Mouse (Mus musculus): Measurements from ENCODE around the gene Fgf18. TPM values are rescaled to one million over a fixed set of nuclear protein-coding genes. Genes with fewer than 3 reads are reported as not detected.

Fgf18 gene
- polyA plus RNA-seq, 1 experiment from 2014 or later = 5.2 TPM

- H3K36me3 ChIP-seq (ENCODE audit: control insufficient read depth, insufficient read depth, low read length) = no peaks in the 10 kb centered on the region
- H3K27me3 ChIP-seq (ENCODE audit: control insufficient read depth, insufficient read depth, low read length) = no peaks in the 10 kb centered on the region
- no peak overlapping the region for H3K9ac ChIP-seq (ENCODE audit: low read length)
- ATAC-seq (ENCODE audit: low FRiP score) (no peak), DNase-seq (ENCODE audit: low spot score, missing footprints) (no peak)
- no peaks in the 10 kb centered on the region for H3K9me3 ChIP-seq (ENCODE audit: control insufficient read depth, low read length)
- WGBS = 47% methylated on average over 1 of the region's 1 CpGs
- H3K4me1 ChIP-seq (ENCODE audit: control insufficient read depth, insufficient read depth, low read length) = no peaks in the 10 kb centered on the region
- no peak overlapping the region for H3K4me2 ChIP-seq
- no peak overlapping the region for H3K4me3 ChIP-seq (ENCODE audit: low read depth, low read length)
- no peak overlapping the region for H3K27ac ChIP-seq (ENCODE audit: low read depth, low read length)
These were observed 59.0 kb downstream of the Fgf18 start for GRCm38 (mm10) chr11:33088181-33088580.

GRCm38 (mm10) chr11:33086046-33086445, 61.2 kb downstream of the Fgf18 start:
- Histone ChIP-seq H3K9me3 (ENCODE audit: control insufficient read depth, low read length) (no peaks in the 10 kb centered on the region), H3K4me2 (no peak overlapping the region), H3K4me1 (ENCODE audit: control insufficient read depth, insufficient read depth, low read length) (no peaks in the 10 kb centered on the region), H3K4me3 (ENCODE audit: low read depth, low read length) (no peak overlapping the region), H3K27me3 (ENCODE audit: control insufficient read depth, insufficient read depth, low read length) (no peaks in the 10 kb centered on the region), H3K9ac (ENCODE audit: low read length) (no peak overlapping the region), H3K36me3 (ENCODE audit: control insufficient read depth, insufficient read depth, low read length) (no peaks in the 10 kb centered on the region), H3K27ac (ENCODE audit: low read depth, low read length) (no peak overlapping the region)
- ATAC-seq (ENCODE audit: low FRiP score) (no peak), DNase-seq (ENCODE audit: low spot score, missing footprints) (no peak)
- 83% methylated on average over 1 of the region's 1 CpGs for WGBS

GRCm38 (mm10) chr11:33085514-33085913, 61.7 kb downstream of the Fgf18 start:
- Histone ChIP-seq H3K27me3 (ENCODE audit: control insufficient read depth, insufficient read depth, low read length) (no peaks in the 10 kb centered on the region), H3K4me3 (ENCODE audit: low read depth, low read length) (no peak overlapping the region), H3K4me1 (ENCODE audit: control insufficient read depth, insufficient read depth, low read length) (no peaks in the 10 kb centered on the region), H3K9ac (ENCODE audit: low read length) (no peak overlapping the region), H3K4me2 (no peak overlapping the region), H3K9me3 (ENCODE audit: control insufficient read depth, low read length) (no peaks in the 10 kb centered on the region), H3K27ac (ENCODE audit: low read depth, low read length) (no peak overlapping the region), H3K36me3 (ENCODE audit: control insufficient read depth, insufficient read depth, low read length) (no peaks in the 10 kb centered on the region)
- DNase-seq (ENCODE audit: low spot score, missing footprints) (no peak), ATAC-seq (ENCODE audit: low FRiP score) (no peak)
- 84% methylated on average over 4 of the region's 4 CpGs for WGBS

GRCm38 (mm10) chr11:33085054-33085453, 62.1 kb downstream of the Fgf18 start:
- ATAC-seq (ENCODE audit: low FRiP score) (no peak), DNase-seq (ENCODE audit: low spot score, missing footprints) (peak; percentile 78)
- H3K4me1 ChIP-seq (ENCODE audit: control insufficient read depth, insufficient read depth, low read length) = no peaks in the 10 kb centered on the region
- WGBS = 95% methylated on average over 3 of the region's 3 CpGs
- H3K4me3 ChIP-seq (ENCODE audit: low read depth, low read length) = no peak overlapping the region
- H3K9ac ChIP-seq (ENCODE audit: low read length) = no peak overlapping the region
- H3K4me2 ChIP-seq = no peak overlapping the region
- no peaks in the 10 kb centered on the region for H3K9me3 ChIP-seq (ENCODE audit: control insufficient read depth, low read length)
- H3K36me3 ChIP-seq (ENCODE audit: control insufficient read depth, insufficient read depth, low read length) = no peaks in the 10 kb centered on the region
- no peaks in the 10 kb centered on the region for H3K27me3 ChIP-seq (ENCODE audit: control insufficient read depth, insufficient read depth, low read length)
- H3K27ac ChIP-seq (ENCODE audit: low read depth, low read length) = no peak overlapping the region

GRCm38 (mm10) chr11:33084041-33084440, 63.2 kb downstream of the Fgf18 start:
- Histone ChIP-seq H3K27me3 (ENCODE audit: control insufficient read depth, insufficient read depth, low read length) (no peaks in the 10 kb centered on the region), H3K4me2 (no peak overlapping the region), H3K27ac (ENCODE audit: low read depth, low read length) (no peak overlapping the region), H3K9me3 (ENCODE audit: control insufficient read depth, low read length) (no peaks in the 10 kb centered on the region), H3K4me1 (ENCODE audit: control insufficient read depth, insufficient read depth, low read length) (no peaks in the 10 kb centered on the region), H3K4me3 (ENCODE audit: low read depth, low read length) (no peak overlapping the region), H3K9ac (ENCODE audit: low read length) (no peak overlapping the region), H3K36me3 (ENCODE audit: control insufficient read depth, insufficient read depth, low read length) (no peaks in the 10 kb centered on the region)
- 95% methylated on average over 2 of the region's 2 CpGs for WGBS
- ATAC-seq (ENCODE audit: low FRiP score) (no peak), DNase-seq (ENCODE audit: low spot score, missing footprints) (peak; percentile 56)

- no peak overlapping the region for H3K9ac ChIP-seq (ENCODE audit: low read length)
- DNase-seq (ENCODE audit: low spot score, missing footprints) (peak; percentile 51), ATAC-seq (ENCODE audit: low FRiP score) (no peak)
- no peak overlapping the region for H3K27ac ChIP-seq (ENCODE audit: low read depth, low read length)
- no peak overlapping the region for H3K4me3 ChIP-seq (ENCODE audit: low read depth, low read length)
- no peaks in the 10 kb centered on the region for H3K27me3 ChIP-seq (ENCODE audit: control insufficient read depth, insufficient read depth, low read length)
- no peaks in the 10 kb centered on the region for H3K9me3 ChIP-seq (ENCODE audit: control insufficient read depth, low read length)
- H3K4me1 ChIP-seq (ENCODE audit: control insufficient read depth, insufficient read depth, low read length) = peaks cover 4% of the 10 kb centered on the region
- 78% methylated on average over 3 of the region's 3 CpGs for WGBS
- no peaks in the 10 kb centered on the region for H3K36me3 ChIP-seq (ENCODE audit: control insufficient read depth, insufficient read depth, low read length)
- no peak overlapping the region for H3K4me2 ChIP-seq
These were observed 66.0 kb downstream of the Fgf18 start for GRCm38 (mm10) chr11:33081175-33081574.

GRCm38 (mm10) chr11:33080046-33080808, 67.0 kb downstream of the Fgf18 start:
- H3K4me1 ChIP-seq (ENCODE audit: control insufficient read depth, insufficient read depth, low read length) = peaks cover 4% of the 10 kb centered on the region
- H3K4me3 ChIP-seq (ENCODE audit: low read depth, low read length) = no peak overlapping the region
- ATAC-seq (ENCODE audit: low FRiP score) = no peak
- no peaks in the 10 kb centered on the region for H3K27me3 ChIP-seq (ENCODE audit: control insufficient read depth, insufficient read depth, low read length)
- H3K9ac ChIP-seq (ENCODE audit: low read length) = no peak overlapping the region
- H3K4me2 ChIP-seq = no peak overlapping the region
- H3K27ac ChIP-seq (ENCODE audit: low read depth, low read length) = no peak overlapping the region
- peak; percentile 77 for DNase-seq (ENCODE audit: low spot score, missing footprints)
- 76% methylated on average over 16 of the region's 16 CpGs for WGBS
- H3K36me3 ChIP-seq (ENCODE audit: control insufficient read depth, insufficient read depth, low read length) = no peaks in the 10 kb centered on the region
- no peaks in the 10 kb centered on the region for H3K9me3 ChIP-seq (ENCODE audit: control insufficient read depth, low read length)

GRCm38 (mm10) chr11:33079424-33079823, 67.8 kb downstream of the Fgf18 start:
- H3K4me2 ChIP-seq = no peak overlapping the region
- DNase-seq (ENCODE audit: low spot score, missing footprints) (peak; percentile 60), ATAC-seq (ENCODE audit: low FRiP score) (no peak)
- H3K4me1 ChIP-seq (ENCODE audit: control insufficient read depth, insufficient read depth, low read length) = peaks cover 4% of the 10 kb centered on the region
- no peak overlapping the region for H3K9ac ChIP-seq (ENCODE audit: low read length)
- no peak overlapping the region for H3K27ac ChIP-seq (ENCODE audit: low read depth, low read length)
- no peak overlapping the region for H3K4me3 ChIP-seq (ENCODE audit: low read depth, low read length)
- H3K36me3 ChIP-seq (ENCODE audit: control insufficient read depth, insufficient read depth, low read length) = no peaks in the 10 kb centered on the region
- no peaks in the 10 kb centered on the region for H3K27me3 ChIP-seq (ENCODE audit: control insufficient read depth, insufficient read depth, low read length)
- no peaks in the 10 kb centered on the region for H3K9me3 ChIP-seq (ENCODE audit: control insufficient read depth, low read length)
- 76% methylated on average over 6 of the region's 6 CpGs for WGBS

- H3K27ac ChIP-seq (ENCODE audit: low read depth, low read length) = no peak overlapping the region
- WGBS = 39% methylated on average over 7 of the region's 7 CpGs
- peak; percentile 89 for DNase-seq (ENCODE audit: low spot score, missing footprints)
These were observed 69.2 kb downstream of the Fgf18 start for GRCm38 (mm10) chr11:33078036-33078435.

More at GRCm38 (mm10) chr11:33078036-33078435, 69.2 kb downstream of the Fgf18 start:
- peaks cover 4% of the 10 kb centered on the region for H3K4me1 ChIP-seq (ENCODE audit: control insufficient read depth, insufficient read depth, low read length)
- no peaks in the 10 kb centered on the region for H3K36me3 ChIP-seq (ENCODE audit: control insufficient read depth, insufficient read depth, low read length)
- no peaks in the 10 kb centered on the region for H3K9me3 ChIP-seq (ENCODE audit: control insufficient read depth, low read length)
- H3K4me3 ChIP-seq (ENCODE audit: low read depth, low read length) = no peak overlapping the region
- no peak overlapping the region for H3K9ac ChIP-seq (ENCODE audit: low read length)
- no peaks in the 10 kb centered on the region for H3K27me3 ChIP-seq (ENCODE audit: control insufficient read depth, insufficient read depth, low read length)
- H3K4me2 ChIP-seq = no peak overlapping the region
- peak; percentile 55; the same call in 1 of the 2 replicates for ATAC-seq (ENCODE audit: low FRiP score)
